Mouse (Mus musculus) testis, adult 2 months (tissue): ENCODE measurements around the gene Gm9903. TPM values are rescaled to one million over a fixed set of nuclear protein-coding genes. Genes with fewer than 3 reads are reported as not detected.

ENCODE experiments used
- H3K27ac ChIP-seq: fragments of 200-500 bp; 2 replicates; pipeline ENCODE4 v1.5.1; 2012; ENCODE audit warnings: low read depth, low read length; ENCODE audit not compliant: control insufficient read depth, insufficient read depth
- H3K27me3 ChIP-seq: fragments of 200-500 bp; 2 replicates; pipeline ENCODE4 v1.6.1; 2012; ENCODE audit warnings: mild to moderate bottlenecking, low read length, moderate library complexity; ENCODE audit not compliant: control insufficient read depth, insufficient read depth
- H3K36me3 ChIP-seq: fragments of 200-500 bp; 2 replicates; pipeline ENCODE4 v1.6.1; 2012; ENCODE audit warnings: mild to moderate bottlenecking, low read length; ENCODE audit not compliant: control insufficient read depth, insufficient read depth
- H3K4me1 ChIP-seq: fragments of 200-500 bp; 2 replicates; pipeline ENCODE4 v1.6.1; 2012; ENCODE audit warnings: low read length; ENCODE audit not compliant: control insufficient read depth, insufficient read depth
- H3K4me3 ChIP-seq: fragments of 200-500 bp; 2 replicates; pipeline ENCODE4 v1.5.1; 2012; ENCODE audit warnings: low read depth, mild to moderate bottlenecking, low read length, moderate library complexity, mixed read lengths; ENCODE audit not compliant: control insufficient read depth
- CTCF ChIP-seq: fragments of 200-500 bp; IDR thresholded peaks from 2 replicates; pipeline ENCODE4 v1.5.1; 2012; ENCODE audit warnings: low read depth, mild to moderate bottlenecking, inconsistent platforms, low read length, moderate library complexity; ENCODE audit not compliant: control insufficient read depth, insufficient read depth, insufficient replicate concordance
- POLR2A ChIP-seq: fragments of 200-500 bp; IDR thresholded peaks from 2 replicates; pipeline ENCODE4 v1.6.1; 2012; ENCODE audit warnings: low read depth, mild to moderate bottlenecking, inconsistent platforms, low read length, moderate library complexity; ENCODE audit not compliant: control insufficient read depth
- polyA plus RNA-seq: library from polyadenylated mRNA; depleted of rRNA; stranded (reverse); fragments of >200 nt; gene quantifications from 2 replicates; pipeline ENCODE4 v1.2.3, GENCODE M21; 2012

Gm9903 gene
- polyA plus RNA-seq, 1 experiment, result 24.9 TPM

DNA sequence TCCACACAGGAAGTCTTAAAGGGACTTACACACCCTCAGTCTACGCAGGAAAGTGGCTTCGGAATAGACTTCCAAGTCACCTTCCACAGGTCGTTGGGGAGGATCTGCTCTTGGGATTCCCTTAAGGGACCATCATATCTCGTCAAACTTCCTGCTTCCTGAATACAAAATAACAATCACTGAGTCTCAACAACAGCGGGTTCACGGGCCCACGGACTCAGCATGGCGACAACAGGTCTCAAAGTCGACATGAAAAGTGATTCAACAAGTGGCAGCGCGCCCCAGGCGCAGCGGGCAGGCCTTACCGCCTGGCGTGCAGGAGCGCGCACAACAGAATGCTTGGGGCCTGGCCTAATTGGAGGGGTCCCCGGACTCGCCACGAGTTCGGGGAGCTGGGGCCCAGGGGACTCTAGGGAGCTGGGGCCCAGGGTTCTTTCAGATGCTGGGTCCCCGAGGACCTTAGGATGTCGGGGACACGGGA, 865 bp upstream of the Gm9903 start:
- peaks cover 5% of the 10 kb centered on the region for H3K4me1 ChIP-seq
- no peak for TF ChIP-seq POLR2A
- TF ChIP-seq CTCF, result 0 out of 2 replicates have a peak, but pooled peaks have one; percentile 7
- H3K36me3 ChIP-seq, result no peaks in the 10 kb centered on the region
- peak overlapping the region; percentile 92 for H3K4me3 ChIP-seq
- no peaks in the 10 kb centered on the region for H3K27me3 ChIP-seq
- H3K27ac ChIP-seq, result peak overlapping the region; percentile 92

DNA sequence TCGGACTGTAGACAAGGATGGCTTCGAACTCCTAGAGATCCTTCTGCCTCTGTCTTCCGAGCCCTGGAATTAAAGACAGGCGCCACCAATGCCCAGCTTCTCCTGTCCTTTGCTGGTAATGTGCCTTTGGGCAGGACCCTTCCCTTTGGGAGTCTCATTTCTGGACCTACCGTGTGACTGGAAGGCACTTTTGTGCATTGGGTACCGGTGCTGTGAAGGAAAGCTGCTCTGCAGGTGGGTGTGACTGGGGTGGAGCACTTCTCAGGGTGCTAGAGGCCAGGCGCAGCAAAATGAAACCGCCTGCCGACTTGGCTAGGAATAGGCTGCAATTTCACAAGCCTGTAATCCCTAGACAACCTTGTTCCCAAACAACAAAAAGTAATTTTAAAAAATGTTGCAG, 336 bp downstream of the Gm9903 start:
- no peaks in the 10 kb centered on the region for H3K27me3 ChIP-seq
- no peak for TF ChIP-seq POLR2A
- no peak for TF ChIP-seq CTCF
- no peaks in the 10 kb centered on the region for H3K36me3 ChIP-seq
- peak overlapping the region; percentile 92 for H3K4me3 ChIP-seq
- peaks cover 5% of the 10 kb centered on the region for H3K4me1 ChIP-seq
- H3K27ac ChIP-seq, result peak overlapping the region; percentile 89

DNA sequence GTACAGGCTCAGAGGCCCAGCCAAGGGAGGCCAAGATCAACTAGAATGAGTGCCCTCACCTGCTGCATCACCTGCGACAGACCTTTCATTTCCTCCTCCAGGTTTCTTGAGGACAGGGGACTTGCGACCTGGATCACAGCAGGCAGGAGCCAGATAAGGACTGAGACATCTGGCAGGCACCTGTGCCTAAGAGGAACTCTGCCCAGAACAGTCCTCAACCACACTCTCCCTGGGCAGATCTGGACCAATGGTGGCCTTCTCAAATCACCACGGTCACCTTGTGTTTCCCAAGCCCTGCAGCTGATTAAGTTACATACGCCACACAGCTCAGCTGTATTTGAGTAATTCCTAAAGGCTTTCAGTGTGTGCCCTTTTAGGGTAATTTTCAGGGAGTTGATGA, 890 bp downstream of the Gm9903 start:
- Histone ChIP-seq H3K27ac (no peak overlapping the region), H3K36me3 (no peaks in the 10 kb centered on the region), H3K27me3 (no peaks in the 10 kb centered on the region), H3K4me1 (peaks cover 5% of the 10 kb centered on the region), H3K4me3 (peak overlapping the region; percentile 92)
- no peak for TF ChIP-seq POLR2A
- no peak for TF ChIP-seq CTCF

DNA sequence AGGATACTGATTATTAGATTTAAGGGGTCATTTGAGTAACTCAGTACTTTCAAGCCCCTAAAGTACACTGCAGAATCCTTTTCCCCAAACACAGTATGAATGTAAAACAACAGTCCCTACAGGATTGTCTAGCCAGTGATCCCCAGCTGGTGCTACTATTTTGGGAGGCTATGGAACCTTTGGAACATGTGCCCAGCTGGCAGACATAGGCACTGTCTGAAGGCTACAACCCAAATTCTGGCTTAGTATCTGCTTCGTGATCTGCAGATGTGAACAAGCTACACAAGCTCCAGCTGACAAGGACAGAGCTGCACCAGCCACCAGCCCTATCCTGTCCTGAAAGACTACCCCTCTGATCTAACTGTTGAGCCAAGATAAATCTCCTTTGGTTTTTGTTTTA, 2.8 kb downstream of the Gm9903 start:
- Histone ChIP-seq H3K4me3 (no peak overlapping the region), H3K4me1 (peaks cover 5% of the 10 kb centered on the region)
- TF ChIP-seq CTCF (no peak), POLR2A (no peak)

DNA sequence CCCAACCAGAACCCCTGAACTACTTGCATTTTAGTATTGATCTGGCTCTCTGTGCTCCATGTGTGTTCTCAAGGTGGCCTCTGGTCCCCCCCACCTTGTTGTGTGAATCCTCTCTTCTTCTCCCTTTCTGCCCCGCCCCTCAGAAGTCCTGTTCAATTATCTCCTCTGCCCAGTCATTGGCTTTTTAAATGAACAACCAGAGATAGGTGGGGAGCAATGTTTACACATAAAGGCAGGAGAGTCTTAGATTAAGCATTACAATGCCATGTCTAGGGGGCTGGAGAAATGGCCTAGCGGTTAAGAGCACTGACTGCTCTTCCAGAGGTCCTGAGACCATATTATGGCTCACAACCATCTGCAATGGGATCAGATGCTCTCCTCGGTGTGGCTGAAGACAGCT, 5.6 kb downstream of the Gm9903 start:
- H3K36me3 ChIP-seq, result peaks cover 1% of the 10 kb centered on the region; the same call in 1 of the 2 replicates

More for the DNA sequence above, 2.8 kb downstream of the Gm9903 start:
- H3K27me3 ChIP-seq, result no peaks in the 10 kb centered on the region
- H3K36me3 ChIP-seq, result no peaks in the 10 kb centered on the region
- no peak overlapping the region for H3K27ac ChIP-seq

DNA sequence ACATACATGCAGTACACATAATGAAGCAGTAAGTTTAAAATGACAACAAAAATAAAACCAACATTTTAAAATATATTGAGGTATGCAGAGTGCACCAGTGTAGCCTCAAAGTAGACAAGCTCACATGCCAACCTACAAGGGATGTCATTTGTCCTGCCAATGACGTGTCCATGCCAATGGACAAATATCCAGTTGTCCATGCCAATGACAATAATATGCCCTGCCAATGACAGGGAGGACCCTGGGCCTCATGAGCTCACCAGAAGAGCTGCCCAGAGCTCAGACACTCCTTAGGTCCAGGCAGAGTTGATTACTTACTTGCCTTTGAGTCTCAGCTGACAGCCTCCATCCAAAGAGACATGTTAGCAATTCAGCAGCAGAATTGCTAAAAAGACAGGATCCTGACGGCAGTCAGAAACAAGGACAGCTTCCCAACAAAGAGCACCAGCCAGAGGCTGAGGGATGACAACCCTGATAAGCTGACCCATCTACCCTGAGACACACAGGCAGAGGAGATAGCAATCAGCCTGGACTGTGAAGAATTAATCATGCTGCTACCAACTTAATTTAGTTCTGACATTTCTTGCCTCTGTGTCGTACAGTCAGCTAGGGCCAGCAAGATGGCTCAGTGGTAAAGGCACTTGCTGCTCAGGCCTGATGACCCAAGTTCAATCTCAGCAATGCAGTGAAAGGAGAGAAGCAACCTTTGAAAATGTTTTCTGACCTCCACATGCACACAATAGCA, 8.1 kb downstream of the Gm9903 start:
- Histone ChIP-seq H3K27me3 (no peaks in the 10 kb centered on the region), H3K4me3 (no peak overlapping the region), H3K27ac (no peak overlapping the region), H3K4me1 (no peaks in the 10 kb centered on the region), H3K36me3 (peaks cover 3% of the 10 kb centered on the region; the same call in 1 of the 2 replicates)
- no peak for TF ChIP-seq CTCF
- TF ChIP-seq POLR2A, result no peak

More for the DNA sequence above, 5.6 kb downstream of the Gm9903 start:
- TF ChIP-seq CTCF, result no peak
- no peak for TF ChIP-seq POLR2A
- H3K4me3 ChIP-seq, result no peak overlapping the region
- H3K27ac ChIP-seq, result no peak overlapping the region
- no peaks in the 10 kb centered on the region; the same call in 1 of the 2 replicates for H3K4me1 ChIP-seq
- no peaks in the 10 kb centered on the region for H3K27me3 ChIP-seq

DNA sequence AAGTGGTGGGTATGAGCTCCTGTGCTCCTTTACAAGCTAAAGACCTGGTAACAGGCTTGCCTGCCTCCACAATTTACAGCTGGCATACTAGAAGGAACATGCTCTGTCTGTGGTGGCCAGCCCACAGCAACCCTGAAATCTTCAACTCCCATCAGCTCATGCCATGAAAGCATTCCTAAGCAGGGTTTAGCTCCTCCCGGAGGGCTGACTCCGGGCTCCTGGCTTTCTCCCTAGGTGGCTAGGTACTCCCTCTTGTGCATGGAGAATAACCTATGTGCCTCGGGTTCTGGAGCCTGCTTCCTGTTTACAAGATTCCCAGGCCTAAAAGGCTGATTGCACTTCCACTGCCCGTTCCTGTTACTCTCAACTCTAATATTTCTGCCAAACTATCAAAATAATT, 9.1 kb downstream of the Gm9903 start:
- TF ChIP-seq CTCF (no peak), POLR2A (no peak)
- no peaks in the 10 kb centered on the region for H3K4me1 ChIP-seq
- H3K4me3 ChIP-seq, result no peak overlapping the region
- no peaks in the 10 kb centered on the region for H3K27me3 ChIP-seq
- no peak overlapping the region for H3K27ac ChIP-seq
- H3K36me3 ChIP-seq, result peaks cover 5% of the 10 kb centered on the region
